Mouse (Mus musculus): ENCODE measurements around the gene Adamts4.
"Not testable (repeated sequence)": the region's sequence is repeated elsewhere in the genome, so short reads cannot be mapped to it uniquely, and the experiment has no call there.

Gene Adamts4

DNA sequence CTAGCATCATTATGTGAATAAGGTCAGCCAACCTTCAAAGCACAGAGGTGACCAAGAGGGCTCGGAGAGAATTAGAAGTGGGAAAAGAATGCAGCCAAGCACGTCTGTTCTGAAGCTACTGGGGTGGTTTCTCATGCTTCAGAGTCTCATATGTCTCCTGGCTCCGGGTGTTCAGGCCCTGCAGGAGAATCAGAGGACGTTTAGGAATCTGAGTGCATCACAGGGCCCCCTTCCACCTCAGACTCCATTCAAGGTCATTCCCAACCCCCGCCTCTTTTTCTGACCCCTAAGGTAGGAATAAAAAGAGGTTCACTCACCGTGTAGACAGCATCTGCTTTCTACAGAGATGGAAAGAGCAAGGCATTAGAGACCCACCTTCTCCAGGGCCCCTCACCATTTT lies 20.5 kb upstream of the Adamts4 start:
- in situ Hi-C loops (cut with MboI; ENCODE audit: low sequenced_read_pairs): loop anchor here (10.0 kb wide), 1 partner anchor 335 kb away; no protein-coding TSS in a partner anchor

DNA sequence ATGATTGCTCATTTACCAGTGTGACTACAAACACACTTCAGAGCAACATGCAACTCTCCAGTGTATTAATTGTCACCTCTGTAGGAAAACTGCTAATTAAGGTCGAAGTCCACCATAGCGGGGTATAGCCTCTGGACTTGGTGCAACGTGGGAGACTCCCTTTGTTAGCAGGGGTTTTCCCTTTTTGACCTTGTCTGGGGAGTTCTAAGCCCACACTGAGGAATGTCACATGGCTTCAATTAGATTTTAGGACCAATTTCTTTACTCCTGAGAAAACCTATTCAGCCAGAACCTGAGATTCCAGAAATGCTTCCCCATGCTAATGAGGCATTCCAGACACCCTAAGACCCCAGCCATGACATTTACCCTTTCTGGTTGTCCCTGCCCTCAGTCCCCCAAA lies 20.0 kb upstream of the Adamts4 start:
- in situ Hi-C loops (cut with MboI; ENCODE audit: low sequenced_read_pairs): loop anchor here (10.0 kb wide), 1 partner anchor 335 kb away; no protein-coding TSS in a partner anchor

DNA sequence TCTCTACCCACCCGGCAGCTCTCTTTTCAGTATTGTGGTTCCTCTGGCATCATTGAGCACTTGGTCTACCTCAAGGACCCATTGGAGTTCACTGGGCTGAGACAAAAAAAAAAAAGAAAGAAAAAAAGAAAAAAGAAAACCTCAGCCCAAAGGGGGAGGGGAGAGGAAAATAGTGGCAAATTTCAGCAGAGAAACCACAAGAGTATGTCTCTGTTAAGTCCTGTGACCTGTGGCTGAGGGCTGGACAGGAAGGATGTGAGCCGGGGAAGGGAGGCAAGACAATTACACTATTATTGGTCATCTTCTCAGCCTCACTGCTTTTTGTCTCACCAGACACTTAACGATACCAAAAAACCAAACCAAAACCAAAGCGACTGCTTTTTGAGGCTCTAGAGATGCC lies 18.4 kb upstream of the Adamts4 start:
- in situ Hi-C loops (cut with MboI; ENCODE audit: low sequenced_read_pairs): loop anchor here (10.0 kb wide), 1 partner anchor 337 kb away; no protein-coding TSS in a partner anchor

DNA sequence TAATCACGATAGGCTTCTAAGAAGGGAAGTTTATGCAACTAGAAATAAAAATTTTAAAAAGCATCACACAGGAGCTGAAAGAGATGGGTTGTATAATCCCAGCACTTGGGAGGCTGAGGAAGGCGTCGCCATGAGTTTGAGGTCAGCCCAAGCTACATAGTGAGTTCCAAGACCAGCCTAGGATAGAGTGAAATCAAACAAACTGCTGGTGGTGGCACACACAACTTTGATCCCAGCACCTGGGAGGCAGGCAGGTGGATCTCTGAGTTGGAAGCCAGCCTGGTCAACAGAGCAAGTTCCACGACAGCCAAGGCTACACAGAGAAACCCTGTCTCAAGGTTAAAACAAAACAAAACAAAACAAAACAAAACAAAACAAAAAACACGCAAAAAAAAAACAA lies 17.9 kb upstream of the Adamts4 start:
- in situ Hi-C loops (cut with MboI; ENCODE audit: low sequenced_read_pairs): loop anchor here (10.0 kb wide), 1 partner anchor 338 kb away; no protein-coding TSS in a partner anchor

DNA sequence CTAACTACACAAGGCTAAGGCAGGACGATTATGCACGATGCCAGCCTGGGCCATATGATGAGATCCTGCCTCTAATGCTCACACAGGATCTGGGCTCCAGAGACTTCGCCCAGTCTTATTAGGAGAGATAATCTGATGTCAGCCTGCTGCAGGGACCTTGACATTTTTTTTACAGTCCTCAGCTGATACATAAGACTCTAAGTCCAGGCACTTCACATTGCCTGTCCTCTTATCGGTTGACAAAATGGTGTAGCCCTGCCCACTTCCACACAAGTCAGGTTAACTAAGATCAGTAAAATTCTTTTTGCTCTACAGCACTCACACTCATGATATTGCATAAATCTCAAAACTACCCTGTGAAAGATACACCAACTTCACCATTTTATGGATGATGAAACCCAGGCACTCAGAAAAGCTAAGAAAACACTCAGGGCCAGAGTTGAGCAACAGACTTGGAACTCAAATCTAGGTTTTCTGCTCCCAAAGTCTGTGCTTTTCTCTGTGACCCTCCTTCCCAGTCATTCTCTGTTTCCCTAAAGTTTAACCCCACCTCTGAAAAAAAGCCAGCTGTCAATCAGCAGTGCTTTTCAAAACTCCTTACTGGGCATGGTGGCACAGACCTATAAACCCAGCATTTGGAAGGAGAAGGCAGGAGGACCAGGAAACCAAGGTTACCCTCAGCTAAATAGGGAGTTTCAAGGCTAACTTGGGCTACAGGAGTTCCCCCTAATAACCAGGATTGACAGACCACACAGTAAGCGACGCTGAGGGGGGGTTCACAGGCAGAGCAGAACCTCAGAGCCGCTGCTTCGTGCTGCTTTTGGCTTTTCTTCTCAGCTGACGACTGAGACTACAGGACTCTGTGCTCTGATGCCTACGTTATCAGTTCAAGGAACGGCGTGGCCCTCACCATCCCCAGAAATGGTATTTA lies 17.2 kb upstream of the Adamts4 start:
- in situ Hi-C loops (cut with MboI; ENCODE audit: low sequenced_read_pairs): loop anchor here (10.0 kb wide), 1 partner anchor 338 kb away; no protein-coding TSS in a partner anchor

DNA sequence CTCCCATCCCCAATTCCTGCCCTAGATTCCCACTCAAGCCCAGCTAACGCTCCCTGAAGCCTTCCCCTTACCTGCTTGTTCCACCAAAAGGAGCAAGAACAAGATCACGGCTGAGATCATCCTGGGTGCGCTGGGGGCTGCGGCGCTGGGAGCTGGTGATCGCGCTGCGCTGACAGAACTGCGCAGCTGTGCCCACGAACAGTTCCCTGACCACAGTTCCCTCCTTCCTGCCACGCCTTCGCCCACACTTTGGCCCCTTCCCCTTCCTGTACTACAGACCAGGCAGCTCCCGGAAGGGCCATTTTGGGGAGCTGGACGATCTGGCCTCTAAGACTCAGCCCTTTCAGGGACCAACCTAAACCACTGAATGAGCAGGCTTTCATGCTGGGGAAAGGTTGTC lies 16.1 kb upstream of the Adamts4 start, which contains the start of gene Fcer1g:
Fcer1g (minus strand) TSS at position 240 of the 400 bp plus-strand sequence.
- in situ Hi-C loops (cut with MboI; ENCODE audit: low sequenced_read_pairs): loop anchor here (10.0 kb wide), 1 partner anchor 339 kb away; no protein-coding TSS in a partner anchor

DNA sequence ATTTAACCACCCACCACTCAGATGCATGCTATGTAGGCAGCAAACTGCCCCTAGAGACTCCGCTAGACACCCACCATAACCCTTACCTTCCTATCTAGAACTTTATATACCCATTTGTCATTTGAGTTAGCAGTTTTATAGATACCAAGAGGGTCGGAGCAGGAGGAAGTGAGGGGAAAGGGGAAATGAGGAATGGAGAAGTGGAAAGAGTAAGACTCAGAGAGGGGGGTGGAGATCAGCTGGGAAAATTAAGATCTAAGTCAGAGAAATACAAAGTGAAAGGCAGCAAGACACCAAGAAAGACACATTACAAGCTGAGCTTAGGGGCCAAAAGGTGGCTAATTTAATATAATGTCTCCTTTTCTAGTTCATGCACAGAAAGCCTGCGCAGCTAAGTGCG lies 15.7 kb upstream of the Adamts4 start:
- in situ Hi-C loops (cut with MboI; ENCODE audit: low sequenced_read_pairs): loop anchor here (10.0 kb wide), 1 partner anchor 340 kb away; no protein-coding TSS in a partner anchor

DNA sequence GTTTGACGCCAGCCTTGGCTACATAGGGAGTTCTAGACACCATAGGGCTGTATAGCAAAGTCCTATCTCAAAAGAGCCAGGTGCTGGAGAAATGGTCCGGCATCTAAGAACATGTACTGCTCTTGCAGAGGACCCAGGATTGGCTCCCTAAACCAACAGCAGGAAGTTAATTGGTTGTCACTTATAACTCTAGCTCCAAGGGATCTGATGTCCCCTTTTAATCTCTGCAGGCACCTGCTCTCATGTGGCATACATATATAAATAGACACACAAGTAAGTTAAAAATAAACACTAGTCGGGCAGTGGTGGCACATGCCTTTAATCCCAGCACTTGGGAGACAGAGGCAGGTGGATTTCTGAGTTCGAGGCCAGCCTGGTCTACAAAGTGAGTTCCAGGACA lies 14.4 kb upstream of the Adamts4 start:
- in situ Hi-C loops (cut with MboI; ENCODE audit: low sequenced_read_pairs): loop anchor here (10.0 kb wide), 1 partner anchor 341 kb away; no protein-coding TSS in a partner anchor

DNA sequence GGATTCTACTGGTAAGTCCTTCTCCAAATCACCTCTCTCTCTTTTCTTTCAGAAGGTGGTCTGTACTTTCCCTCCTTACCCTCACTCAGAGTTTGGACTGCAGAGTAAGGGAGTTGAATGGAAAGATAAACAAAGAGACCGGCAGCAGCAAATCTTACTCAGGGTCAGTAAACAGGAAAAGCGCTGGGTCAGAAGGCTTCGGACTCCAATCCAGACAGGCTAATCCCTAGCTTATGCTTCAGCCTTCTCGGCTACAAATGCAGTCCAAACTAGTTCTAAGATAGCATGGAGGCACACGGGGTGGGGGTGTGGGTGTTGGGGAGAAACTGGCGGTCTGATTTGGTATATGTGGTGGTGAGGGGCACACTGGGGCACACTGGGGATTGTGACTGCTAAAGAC lies 12.8 kb upstream of the Adamts4 start:
- in situ Hi-C loops (cut with MboI; ENCODE audit: low sequenced_read_pairs): loop anchor here (10.0 kb wide), 1 partner anchor 343 kb away; no protein-coding TSS in a partner anchor

DNA sequence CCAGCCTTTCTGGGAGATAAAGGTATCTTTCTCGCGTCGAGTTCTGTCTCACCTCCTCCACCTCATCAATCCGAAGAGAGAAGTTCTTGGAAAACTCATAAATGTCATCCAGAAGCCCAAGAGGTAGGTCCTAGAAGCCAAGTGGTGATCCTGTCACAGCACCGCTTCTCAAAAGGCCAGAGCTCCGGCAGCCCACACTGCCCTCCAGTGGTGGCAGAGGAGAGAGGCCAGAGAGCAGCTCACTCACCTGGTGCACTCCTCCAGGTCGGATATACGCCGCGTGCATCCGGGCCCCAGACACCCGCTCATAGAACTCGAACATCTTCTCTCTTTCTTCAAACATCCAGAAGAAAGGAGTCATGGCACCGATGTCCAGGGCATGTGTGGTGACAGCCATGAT lies 11.8 kb upstream of the Adamts4 start:
- in situ Hi-C loops (cut with MboI; ENCODE audit: low sequenced_read_pairs): loop anchor here (10.0 kb wide), 1 partner anchor 344 kb away; no protein-coding TSS in a partner anchor

DNA sequence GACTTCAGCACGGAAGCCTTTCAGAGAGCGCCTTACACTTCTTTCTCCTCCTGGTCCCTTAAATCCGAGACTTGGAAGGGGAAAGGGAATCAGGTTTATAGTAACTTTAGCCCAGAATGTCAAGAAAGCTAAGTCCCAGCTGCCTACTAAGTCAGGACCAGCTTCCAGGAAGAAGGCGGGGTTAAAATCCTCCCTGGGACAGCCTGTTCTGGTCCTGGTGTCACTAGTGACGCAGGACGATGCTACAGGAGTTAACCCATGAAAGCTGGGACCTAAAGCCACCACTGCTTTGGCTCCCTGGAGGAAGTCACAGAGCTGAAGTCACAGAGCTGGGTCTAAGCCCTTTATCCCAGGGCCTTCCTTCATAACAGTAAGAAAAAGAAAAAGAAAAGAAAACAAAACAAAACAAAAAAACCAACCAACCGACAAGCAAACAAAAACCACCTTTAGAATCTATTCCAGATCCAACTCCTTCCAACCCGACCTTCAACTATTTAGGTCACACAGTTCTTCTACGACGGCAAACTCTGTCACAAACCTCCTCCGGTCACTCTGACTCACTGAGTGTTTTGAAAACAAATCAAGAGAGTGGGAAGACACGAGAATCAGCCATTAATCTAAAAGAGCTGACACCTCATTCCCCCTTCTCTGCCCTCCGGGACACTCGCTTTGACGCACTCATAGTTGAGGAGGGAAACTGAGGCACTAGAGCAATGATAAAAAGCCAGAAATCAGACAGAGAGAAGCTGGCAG lies 10.1 kb upstream of the Adamts4 start:
- in situ Hi-C loops (cut with MboI; ENCODE audit: low sequenced_read_pairs): loop anchor here (10.0 kb wide), 1 partner anchor 345 kb away; no protein-coding TSS in a partner anchor

DNA sequence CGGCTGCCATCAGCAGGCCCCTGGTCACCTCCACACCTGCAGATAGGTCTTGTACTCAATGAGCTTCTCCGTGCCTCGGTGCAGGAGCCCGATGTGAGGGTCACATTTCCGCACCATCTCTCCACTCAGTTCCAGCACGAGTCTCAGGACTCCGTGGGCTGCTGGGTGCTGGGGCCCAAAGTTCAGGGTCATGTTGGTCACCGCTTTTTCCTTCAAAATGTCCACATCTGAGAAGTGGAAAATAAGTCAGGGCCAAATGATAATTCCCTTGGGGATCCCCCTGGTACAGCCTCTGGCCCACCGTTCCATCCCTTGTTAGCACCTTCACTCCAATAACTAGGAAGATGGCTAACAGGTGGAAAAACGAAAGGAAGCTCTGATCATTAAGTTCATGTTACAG lies 9.3 kb upstream of the Adamts4 start:
- in situ Hi-C loops (cut with MboI; ENCODE audit: low sequenced_read_pairs): no loop called here

DNA sequence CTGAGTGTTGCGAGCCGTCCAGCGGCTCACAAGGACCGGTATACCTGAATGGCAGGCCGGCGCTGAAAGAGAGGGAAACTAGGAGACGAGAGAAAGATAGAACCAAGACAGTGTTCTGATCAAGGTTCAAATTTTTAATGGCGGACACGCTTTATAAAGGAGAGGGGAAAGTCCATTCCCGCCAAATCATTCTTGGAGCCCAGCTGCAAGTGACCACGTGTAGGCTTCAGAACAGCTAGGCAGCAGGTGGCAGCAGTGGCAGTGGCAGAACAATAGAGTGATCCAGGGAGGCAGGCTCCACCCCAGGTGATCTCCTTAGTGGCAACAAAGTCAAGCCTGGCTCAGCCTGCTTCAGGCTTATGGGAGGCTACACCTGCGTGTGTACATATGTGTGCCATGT lies 8.3 kb upstream of the Adamts4 start:
- in situ Hi-C loops (cut with MboI; ENCODE audit: low sequenced_read_pairs): not testable (repeated sequence)

DNA sequence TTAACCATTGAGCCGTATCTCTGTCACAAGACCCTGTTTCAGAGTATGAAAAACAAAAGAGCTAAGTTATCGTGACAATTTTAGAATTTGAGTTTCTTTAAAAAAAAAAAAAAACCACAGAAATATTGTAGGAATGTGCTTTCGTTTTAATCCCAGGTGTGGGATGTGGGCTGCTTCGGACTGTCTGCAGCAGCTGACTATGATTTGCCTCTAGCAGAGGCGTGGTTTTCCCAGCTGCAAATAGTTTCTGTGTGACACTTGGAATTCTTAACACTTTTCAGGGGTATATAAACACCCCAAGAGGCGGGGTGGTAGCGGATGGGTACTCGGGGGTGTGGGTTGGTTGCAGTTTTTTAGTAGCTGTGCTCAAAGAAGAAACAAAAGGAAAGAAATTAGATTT lies 4.9 kb upstream of the Adamts4 start:
- in situ Hi-C loops (cut with MboI; ENCODE audit: low sequenced_read_pairs): no loop called here

DNA sequence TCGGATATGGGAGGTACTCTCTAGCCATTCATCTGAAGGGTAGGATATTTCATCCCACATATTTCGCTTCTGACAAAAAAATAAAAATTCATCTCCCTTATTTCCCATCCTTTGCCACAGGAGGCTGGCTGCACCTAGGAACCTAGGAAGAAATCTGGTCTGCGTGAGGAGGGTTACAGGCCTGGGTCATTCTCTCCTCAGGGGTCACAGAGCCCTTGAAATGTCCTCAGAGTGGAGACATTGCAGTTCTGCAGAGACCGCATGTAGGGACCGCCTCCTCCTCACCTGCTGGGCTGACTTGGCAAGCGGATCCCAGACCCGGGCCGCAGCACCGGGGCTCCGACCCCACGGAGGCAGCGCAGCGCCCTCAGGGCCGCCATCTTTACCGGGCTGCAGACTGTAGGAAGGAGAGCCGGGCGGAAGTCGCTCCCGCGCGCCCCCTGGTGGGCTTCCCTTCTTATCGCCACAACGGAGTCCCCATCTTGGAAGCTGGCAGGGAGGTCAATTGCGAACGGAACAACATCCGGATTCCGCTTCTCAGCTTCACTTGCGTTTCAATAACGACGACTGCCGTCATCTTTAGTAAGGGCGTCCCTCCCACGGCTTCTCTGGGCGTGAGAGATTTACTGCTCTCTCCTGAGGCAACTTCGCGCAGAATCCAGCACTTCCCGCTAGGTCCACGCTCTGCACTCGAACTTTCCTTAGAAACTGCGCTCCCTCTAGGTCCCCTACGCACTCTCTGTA lies 3.3 kb upstream of the Adamts4 start:
- in situ Hi-C loops (cut with MboI; ENCODE audit: low sequenced_read_pairs): no loop called here

DNA sequence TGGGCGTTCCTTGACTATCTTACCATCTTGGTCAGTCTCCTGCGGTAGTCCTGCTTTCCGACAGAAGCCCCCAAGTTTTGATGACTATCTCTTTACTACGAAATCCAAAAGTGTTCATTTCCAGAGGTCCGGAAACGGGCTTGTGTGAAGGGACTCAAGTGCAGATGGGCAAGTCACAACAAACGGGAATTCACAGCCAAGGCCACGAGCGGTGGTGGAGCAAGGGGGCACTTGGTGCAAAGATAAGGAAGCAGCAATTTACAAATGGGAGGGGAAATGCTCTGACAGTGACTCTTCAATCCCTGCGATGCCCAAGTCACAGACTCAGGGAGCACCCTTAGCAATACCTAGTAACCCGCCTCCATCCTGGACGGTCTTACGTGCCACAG lies 2.8 kb upstream of the Adamts4 start:
- in situ Hi-C loops (cut with MboI; ENCODE audit: low sequenced_read_pairs): no loop called here

DNA sequence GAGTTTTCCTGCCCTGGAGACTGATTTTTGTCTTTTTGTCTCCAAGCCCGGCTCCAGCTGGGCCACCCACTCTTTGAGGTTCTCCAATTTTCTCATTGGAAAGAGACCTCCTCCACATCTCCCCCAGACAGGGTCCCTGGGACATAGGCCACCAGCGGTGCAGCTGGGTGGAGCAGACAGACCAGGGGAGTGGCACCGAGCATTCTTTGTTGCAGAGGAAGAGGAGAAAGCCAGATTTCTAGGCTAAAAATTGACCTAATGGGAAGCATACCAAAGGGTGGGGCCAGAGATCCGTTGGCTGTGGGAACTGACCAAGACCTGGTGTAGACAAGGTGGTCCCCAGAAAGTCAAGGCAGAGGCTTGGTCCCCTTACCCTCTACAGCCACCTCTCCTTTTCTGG lies 2.3 kb upstream of the Adamts4 start:
- in situ Hi-C loops (cut with MboI; ENCODE audit: low sequenced_read_pairs): no loop called here

DNA sequence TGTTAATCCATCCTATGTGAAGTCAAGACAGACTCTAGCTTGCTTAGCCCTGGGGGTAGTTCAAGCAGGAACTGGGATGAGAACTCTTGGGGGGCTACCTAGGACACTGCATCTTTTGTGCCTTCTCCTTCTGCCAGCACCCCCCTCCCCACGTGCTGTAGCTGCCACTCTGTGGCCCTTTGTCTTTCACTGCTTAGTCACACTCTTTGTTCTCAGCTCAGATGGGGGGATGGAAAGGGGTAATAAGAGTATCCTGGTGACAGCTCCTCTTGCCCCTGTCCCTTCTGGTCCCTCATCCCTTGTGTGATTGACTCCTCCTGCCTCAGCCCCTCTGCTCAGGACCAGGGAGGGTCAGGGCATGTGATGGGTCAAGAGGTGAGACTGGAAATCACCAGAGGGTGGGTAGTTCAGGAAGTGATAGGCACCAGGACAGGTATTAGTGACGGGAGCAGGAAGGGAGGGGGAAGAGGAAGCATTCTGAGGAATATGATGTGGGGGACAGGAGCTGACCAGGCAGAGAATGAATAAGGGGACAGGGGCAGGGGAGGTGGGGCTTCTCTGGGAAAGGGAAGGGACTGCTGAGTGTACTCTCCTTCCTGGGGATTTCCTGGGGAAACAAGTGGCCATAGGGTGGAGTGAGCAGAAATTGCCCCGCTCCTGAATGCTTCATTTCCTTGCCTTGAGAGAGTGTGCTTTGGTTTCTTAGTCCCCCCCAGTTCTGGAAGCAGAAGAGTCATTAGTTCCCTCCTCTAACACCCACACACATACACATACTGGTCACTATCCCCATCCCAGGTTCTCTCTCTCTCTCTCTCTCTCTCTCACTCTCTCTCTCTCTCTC lies 1.6 kb upstream of the Adamts4 start:
- in situ Hi-C loops (cut with MboI; ENCODE audit: low sequenced_read_pairs): no loop called here
